Mouse (Mus musculus) ovary, postnatal 36 days (tissue): ENCODE results near the gene Vmp1.

Experiments
- DNase-seq: peaks from one replicate; pipeline ENCODE4 v3.0.0; 2022; ENCODE audit warnings: low spot score, mixed read lengths

Vmp1 gene

GRCm38 (mm10) chr11:86629941-86630340 is 53.7 kb downstream of the Vmp1 start:
- DNase-seq, result no peak

DNA sequence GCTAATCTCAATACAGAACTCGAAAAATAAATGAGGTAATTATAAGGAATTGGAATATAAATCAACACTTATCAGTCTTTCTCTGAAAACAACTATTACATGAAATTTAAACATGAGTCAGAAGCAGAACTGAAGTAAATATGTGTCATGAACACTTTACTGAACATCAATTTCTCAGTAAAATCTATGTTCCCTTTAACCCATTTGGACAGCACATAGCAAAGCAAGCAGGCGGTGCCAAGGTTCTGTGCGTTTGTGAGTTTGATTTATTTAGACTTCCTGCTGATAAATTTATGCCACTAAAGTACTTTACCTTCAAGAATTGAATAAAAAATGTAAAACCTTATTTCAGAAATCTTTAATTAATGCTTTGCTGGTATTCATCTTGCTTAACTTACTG is 54.2 kb downstream of the Vmp1 start:
- no peak for DNase-seq

- DNase-seq, result no peak
Observed at GRCm38 (mm10) chr11:86628448-86628847, 55.2 kb downstream of the Vmp1 start.

- no peak for DNase-seq
Observed at GRCm38 (mm10) chr11:86627649-86628048, 56.0 kb downstream of the Vmp1 start.

DNA sequence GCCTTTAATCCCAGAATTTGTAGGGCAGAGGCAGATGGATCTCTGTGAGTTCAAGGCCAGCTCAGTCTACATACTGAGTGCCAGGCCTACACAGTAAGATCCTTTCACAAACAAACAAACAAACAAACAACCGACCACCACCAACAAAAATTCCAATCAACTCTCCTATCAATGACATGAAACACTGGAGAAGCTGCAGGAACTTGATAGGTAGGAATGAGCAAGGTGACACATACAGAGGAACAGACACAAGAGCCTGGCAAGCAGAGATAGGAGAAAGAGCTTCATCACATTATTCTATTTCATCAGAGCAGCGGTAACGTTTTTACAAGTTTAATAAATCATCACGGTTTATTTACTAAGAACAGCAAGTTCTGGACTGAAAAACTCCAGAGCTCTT is 56.9 kb downstream of the Vmp1 start:
- DNase-seq, result no peak

- DNase-seq, result no peak
Observed at GRCm38 (mm10) chr11:86624237-86624941, 59.2 kb downstream of the Vmp1 start.

DNA sequence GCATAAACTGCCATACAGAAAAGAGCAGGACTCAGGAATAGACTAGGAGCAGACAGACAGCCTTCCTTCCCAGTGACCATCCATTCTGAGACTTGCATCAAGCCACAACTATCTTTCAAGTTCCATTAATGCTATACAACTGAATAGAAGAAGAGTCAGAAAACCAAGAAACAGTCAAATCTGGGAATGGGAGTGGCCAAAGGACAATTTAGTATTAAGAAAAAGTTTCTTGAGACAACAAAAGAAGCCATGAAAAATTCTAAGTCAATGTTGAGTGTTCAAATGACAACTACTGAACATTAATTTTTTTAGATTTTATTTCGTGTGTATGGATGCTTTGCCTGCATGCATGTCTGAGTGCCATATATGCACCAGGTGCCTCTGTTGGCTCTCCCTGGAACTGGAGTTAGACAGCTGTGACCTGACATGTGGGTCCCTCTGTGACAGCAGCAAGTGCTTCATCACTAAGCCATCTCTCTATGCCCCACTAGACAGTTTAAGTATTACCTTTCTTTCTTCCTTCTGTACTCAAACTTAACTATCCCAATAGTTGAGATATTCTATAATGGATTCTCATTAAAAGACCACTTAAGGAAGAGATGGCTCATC is 60.1 kb downstream of the Vmp1 start:
- DNase-seq, result no peak

GRCm38 (mm10) chr11:86622191-86622912 is 61.3 kb downstream of the Vmp1 start:
- DNase-seq, result no peak

DNA sequence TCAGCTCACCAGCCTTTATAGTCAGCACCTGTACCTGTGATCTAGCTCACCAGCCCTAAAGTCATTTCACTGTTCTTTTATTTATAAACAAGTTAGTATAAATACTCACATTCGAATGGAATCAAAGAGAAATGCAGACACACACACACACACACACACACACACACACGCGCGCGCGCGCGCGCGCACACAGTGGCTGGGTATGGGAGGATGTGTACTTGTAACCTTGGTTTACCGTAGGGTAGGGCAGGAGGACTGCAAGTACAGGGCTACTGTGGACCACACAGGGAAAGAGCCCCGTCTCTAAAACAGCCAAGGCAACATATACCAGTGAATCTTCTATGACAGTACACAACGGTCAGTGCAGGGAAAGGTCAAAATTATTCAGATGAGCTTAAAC is 62.5 kb downstream of the Vmp1 start:
- no peak for DNase-seq

DNA sequence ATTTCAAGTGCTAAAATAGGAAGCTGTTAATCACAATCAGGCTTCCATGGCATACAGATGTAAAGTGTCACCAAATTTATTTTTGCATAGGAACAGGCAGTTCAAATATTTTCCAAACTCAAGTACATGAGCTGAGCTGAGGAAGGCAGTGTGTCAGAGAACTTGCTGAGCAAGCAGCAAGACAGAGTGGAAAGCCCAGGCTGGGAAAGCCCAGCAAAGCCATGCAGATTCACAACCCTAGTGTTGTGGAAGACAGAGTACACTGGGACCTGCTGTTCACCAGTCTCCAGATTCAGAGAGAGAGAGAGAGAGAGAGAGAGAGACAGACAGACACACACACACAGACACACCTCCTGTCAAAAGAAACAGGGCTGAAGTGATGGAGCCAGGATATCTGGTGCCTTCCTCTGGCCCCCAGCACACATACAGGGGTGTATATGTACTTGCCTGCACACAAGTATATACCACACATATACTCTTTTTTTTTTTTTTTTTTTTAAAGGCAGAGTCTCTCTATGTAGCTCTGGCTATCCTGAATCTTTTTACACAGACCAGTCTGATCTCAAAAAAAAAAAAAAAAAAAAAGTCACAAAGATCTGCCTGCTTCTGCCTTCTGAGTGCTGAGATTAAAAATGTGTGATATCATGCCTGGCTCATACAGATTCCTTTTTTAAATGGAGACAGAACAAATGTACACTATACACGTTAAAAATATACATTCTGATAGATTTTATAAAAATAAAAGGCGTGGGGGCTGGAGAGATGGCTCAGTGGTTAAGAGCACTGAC is 64.9 kb downstream of the Vmp1 start:
- no peak for DNase-seq

DNA sequence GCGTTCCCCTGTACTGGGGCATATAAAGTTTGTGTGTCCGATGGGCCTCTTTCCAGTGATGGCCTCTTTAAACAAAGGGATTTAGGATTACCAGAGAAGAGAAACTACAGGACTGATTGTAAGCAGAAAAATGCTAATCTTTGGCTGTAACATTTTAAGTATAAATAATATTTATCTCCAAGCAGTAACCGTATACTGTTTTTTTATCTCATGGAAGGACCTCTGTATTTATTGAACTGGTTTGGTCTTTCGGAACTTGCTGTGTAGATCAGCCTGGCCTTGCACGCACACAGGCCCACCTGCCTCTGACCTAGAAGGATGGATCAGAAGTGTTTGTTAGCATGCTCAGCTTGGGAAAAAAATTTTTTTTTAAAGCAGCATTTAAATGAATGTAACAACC is 69.0 kb downstream of the Vmp1 start:
- no peak for DNase-seq

- DNase-seq, result no peak
Observed at GRCm38 (mm10) chr11:86614056-86614530, 69.5 kb downstream of the Vmp1 start.

- DNase-seq, result no peak
Observed at GRCm38 (mm10) chr11:86611991-86612390, 71.6 kb downstream of the Vmp1 start.

DNA sequence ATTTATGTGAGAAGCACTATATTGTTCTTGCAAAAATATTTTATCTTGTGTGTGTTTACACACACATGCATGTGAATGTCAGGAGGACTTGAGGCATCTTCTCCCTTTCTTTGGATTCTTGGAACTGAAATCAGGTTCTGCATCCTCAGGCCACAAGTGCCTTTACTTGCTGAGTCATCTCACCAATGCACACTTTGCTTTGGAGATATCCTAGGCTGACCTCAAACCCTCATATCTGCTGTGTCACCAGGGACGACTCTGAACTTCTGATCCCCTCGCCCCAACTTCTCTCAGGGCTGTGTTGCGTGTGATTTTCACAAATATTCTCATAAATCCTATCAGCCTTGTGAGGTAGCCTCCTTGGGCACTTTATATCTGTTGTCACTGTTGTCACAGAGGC is 73.4 kb downstream of the Vmp1 start:
- no peak for DNase-seq

GRCm38 (mm10) chr11:86607808-86608350 is 75.8 kb downstream of the Vmp1 start:
- DNase-seq, result no peak

- no peak for DNase-seq
Observed at GRCm38 (mm10) chr11:86606621-86607339, 76.9 kb downstream of the Vmp1 start.

- DNase-seq, result no peak
Observed at GRCm38 (mm10) chr11:86604732-86605520, 78.7 kb downstream of the Vmp1 start.

DNA sequence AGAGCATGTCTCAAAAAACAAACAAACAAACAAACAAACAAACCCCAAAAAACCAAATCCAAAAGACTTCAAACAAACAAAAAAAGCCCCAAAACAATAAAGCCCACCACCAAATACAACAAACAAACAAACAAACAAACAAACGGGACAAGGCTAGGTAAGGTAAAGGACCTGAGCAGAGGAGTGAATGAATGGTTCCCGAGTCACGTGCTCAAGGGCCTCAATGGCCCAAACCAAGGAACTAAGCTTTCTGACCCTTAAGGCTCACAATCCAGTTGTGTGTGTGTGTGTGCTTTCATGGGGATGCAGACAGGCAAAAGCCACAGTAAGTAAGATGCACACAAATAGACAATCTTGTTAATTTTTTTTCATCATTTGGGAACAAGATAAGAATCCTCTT is 79.3 kb downstream of the Vmp1 start:
- DNase-seq, result no peak

DNA sequence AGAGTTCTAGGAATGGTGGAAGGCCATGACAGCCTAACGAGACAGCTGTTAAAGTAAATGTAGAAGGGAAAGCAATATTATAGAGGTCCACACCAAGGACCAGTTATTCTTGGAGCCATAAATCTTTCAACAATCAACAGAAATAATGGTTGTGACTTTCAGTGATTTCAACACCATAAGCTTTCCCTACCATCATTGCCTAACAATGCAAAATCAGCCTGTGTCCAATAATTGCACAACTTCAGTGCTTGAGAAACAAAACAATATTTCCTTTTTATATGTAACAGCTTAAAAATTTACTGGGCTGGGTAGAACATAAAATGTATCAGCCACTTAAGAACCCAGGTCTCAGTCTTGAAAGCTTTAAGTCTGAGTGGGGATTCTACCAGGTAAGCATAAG is 79.9 kb downstream of the Vmp1 start:
- DNase-seq, result no peak

DNA sequence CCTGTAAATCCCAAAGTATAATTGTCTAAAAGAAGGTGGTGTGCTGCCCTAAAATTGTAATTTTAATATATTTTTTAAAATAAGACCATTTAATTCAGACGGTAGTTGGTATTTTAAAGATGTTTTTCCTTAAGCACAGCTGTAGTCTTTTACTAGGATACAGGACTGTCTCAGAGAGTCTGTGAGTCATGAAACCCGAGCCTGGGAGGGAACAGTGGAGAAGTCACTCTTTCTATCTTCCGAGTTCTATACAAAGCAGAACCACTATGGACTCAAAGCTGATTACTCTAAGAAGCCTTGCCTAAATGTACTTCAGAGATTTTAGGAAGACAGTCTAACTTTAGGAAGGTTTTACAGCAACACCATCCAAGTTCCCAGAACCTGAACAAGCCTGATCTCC is 81.5 kb downstream of the Vmp1 start:
- no peak for DNase-seq

- DNase-seq, result no peak
Observed at GRCm38 (mm10) chr11:86600209-86600557, 83.5 kb downstream of the Vmp1 start.
